Mouse (Mus musculus) heart, embryonic 16.5 days (tissue): ENCODE results near the gene Hoxb2. TPM values are rescaled to one million over a fixed set of nuclear protein-coding genes. Genes with fewer than 3 reads are reported as not detected.

Source experiments
- ATAC-seq: fragments of 200-750 bp; cut with Nextera tagmentation; replicated peaks from 2 replicates; pipeline ENCODE4 v1.8.0; 2017; ENCODE audit warnings: moderate number of reproducible peaks; ENCODE audit not compliant: insufficient read depth, low FRiP score; ENCODE audit errors: extremely low read depth
- H3K27ac ChIP-seq: fragments of 300-500 bp; sonication (generic); 2 replicates; pipeline ENCODE4 v1.5.1; 2014; ENCODE audit warnings: mild to moderate bottlenecking, low read length, control low read depth, moderate library complexity
- H3K27me3 ChIP-seq: fragments of 300-500 bp; sonication (generic); 2 replicates; pipeline ENCODE4 v1.6.1; 2014; ENCODE audit warnings: low read length, mixed read lengths; ENCODE audit not compliant: control insufficient read depth, insufficient read depth
- H3K36me3 ChIP-seq: fragments of 300-500 bp; sonication (generic); 2 replicates; pipeline ENCODE4 v1.6.1; 2014; ENCODE audit not compliant: control insufficient read depth, insufficient read depth
- H3K4me1 ChIP-seq: fragments of 300-500 bp; sonication (generic); 2 replicates; pipeline ENCODE4 v1.6.1; 2014; ENCODE audit warnings: low read length, mixed read lengths; ENCODE audit not compliant: control insufficient read depth, insufficient read depth
- H3K4me2 ChIP-seq: fragments of 300-500 bp; sonication (generic); 2 replicates; pipeline ENCODE4 v1.6.1; 2014; ENCODE audit warnings: low read depth, mild to moderate bottlenecking, control low read depth, low read length
- H3K4me3 ChIP-seq: fragments of 300-500 bp; sonication (generic); 2 replicates; pipeline ENCODE4 v1.5.1; 2014; ENCODE audit warnings: mild to moderate bottlenecking, control low read depth, low read length
- H3K9ac ChIP-seq: fragments of 300-500 bp; sonication (generic); 2 replicates; pipeline ENCODE4 v1.6.1; 2014; ENCODE audit warnings: low read length, control low read depth
- H3K9me3 ChIP-seq: fragments of 300-500 bp; sonication (generic); replicated peaks from 2 replicates; pipeline ENCODE4 v1.6.1; 2016; ENCODE audit warnings: low read length; ENCODE audit not compliant: control insufficient read depth
- WGBS: fragments of 180-500 bp; shearing (Covaris S2); extraction: QIAGEN DNeasy Blood & Tissue Kit; methylation state at CpG from one replicate; pipeline ENCODE4 v1.1.7; 2014; 5-methylcytosine and 5-hydroxymethylcytosine counted together
- polyA plus RNA-seq: library from polyadenylated mRNA; unstranded; fragments of >200 nt; fragmentation: Nextera tagmentation; extraction: Ambion mirVana; gene quantifications from 2 replicates; pipeline ENCODE4 v1.2.1, GENCODE M21; 2015

Hoxb2 gene
- polyA plus RNA-seq, 1 experiment from 2014 or later, result 2.5 TPM

DNA sequence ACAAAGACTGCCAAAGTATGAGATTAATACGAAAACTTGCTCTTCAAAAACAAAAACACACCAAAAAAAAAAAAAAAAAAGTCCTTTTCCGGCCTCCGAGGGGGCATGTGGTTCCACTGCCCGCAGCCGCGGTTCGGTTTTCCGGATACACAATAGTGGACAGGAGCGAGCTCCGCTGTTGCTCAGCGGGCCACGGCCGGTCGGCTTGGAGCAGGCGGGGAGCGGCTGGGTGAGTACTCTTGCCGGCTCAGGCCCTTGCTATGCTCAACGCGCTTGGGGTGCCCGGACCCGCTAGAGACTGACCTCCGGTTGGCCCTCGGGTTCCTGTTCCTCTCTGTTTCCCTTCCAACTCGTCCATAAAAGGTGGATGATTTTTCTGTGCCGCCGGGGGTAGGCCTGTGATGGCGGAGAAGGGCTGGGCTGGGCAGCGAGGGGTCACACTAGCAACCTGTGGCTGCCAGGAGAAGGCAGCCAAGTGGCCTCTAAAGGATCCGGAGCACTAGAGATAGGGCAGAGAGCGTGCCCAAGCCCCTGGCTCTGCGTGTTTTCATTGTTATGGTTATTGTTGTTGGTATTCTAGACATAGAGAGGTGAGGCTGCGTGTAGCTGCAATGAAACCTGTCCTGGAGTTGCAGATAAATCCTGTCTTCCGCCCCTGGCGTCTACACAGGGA is 35.5 kb upstream of the Hoxb2 start:
- Histone ChIP-seq H3K9me3 (no peaks in the 10 kb centered on the region), H3K4me2 (peak overlapping the region; percentile 17), H3K4me1 (0 out of 2 replicates have a peak, but pooled peaks cover 2% of the 10 kb centered on the region), H3K27me3 (peaks cover 92% of the 10 kb centered on the region), H3K36me3 (no peaks in the 10 kb centered on the region), H3K9ac (peak overlapping the region; percentile 42), H3K27ac (peak overlapping the region; percentile 4; the same call in 1 of the 2 replicates), H3K4me3 (peak overlapping the region; percentile 33)
- 3% methylated on average over 34 of the region's 34 CpGs for WGBS
- ATAC-seq, result no peak

DNA sequence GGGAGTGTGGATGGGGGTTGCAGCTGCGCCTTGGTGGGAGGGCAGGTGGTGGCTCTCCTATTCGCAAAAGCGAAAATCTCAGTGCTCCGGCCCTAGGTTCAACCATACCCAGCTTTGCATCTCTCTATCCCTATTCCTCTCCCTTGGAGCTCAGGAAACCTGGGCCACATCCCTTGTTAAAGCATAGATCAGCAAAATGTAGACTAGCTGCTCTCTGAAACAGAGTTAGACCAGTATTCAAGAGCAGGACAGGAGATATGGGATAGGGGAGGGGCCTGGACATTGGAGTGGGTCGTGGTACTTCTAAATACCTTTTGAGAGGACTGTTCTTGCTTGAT is 35.0 kb upstream of the Hoxb2 start:
- Histone ChIP-seq H3K4me3 (peak overlapping the region; percentile 33), H3K27me3 (peaks cover 90% of the 10 kb centered on the region), H3K4me2 (peak overlapping the region; percentile 17; the same call in 1 of the 2 replicates), H3K36me3 (no peaks in the 10 kb centered on the region), H3K9ac (no peak overlapping the region), H3K4me1 (0 out of 2 replicates have a peak, but pooled peaks cover 2% of the 10 kb centered on the region), H3K27ac (no peak overlapping the region), H3K9me3 (no peaks in the 10 kb centered on the region)
- ATAC-seq, result no peak
- 21% methylated on average over 5 of the region's 5 CpGs for WGBS

DNA sequence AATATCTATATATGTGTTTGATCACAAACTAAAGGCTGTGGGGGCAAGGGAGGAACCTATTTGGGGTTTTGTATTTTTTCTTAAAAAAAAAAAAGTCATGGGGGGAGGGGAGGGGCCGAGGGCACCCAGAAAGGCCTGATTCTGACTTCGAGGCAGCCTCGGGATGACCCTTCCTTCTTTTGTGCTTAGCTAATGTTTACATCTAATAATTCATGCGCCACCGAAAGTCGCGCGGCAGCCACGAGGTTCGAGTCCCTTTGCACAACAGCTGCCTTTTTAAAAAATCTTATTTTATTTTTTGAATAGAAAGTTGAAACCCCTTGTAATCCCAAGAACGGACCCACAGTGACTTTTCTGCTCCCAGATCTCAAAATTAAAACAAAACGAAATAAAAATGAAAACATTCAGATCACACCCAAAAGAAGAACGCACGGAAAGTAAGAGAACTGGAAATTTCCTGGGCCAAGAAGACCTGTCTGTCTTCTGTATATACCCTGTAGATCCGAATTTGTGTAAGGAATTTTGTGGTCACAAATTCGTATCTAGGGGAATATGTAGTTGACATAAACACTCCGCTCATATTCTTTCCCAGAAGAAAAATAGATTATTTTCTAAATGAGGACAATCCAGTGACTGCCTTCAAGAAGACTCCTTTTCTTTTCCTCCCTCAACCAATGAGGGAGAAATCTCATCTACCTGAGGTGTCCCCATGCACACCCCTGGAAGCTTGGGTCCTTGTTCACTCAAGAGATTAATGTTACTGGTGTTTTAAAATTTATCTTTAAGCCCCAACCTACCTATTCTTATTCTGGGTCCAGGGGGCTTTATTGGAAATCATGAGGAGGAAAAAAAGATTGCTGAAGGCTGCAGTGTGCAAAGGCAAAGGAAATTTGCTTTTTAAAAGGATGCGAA is 33.4 kb upstream of the Hoxb2 start:
- Histone ChIP-seq H3K4me3 (no peak overlapping the region), H3K27ac (no peak overlapping the region), H3K27me3 (peaks cover 93% of the 10 kb centered on the region), H3K4me2 (no peak overlapping the region), H3K4me1 (no peaks in the 10 kb centered on the region), H3K9ac (no peak overlapping the region), H3K9me3 (no peaks in the 10 kb centered on the region), H3K36me3 (no peaks in the 10 kb centered on the region)
- WGBS, result 15% methylated on average over 18 of the region's 18 CpGs
- ATAC-seq, result no peak

DNA sequence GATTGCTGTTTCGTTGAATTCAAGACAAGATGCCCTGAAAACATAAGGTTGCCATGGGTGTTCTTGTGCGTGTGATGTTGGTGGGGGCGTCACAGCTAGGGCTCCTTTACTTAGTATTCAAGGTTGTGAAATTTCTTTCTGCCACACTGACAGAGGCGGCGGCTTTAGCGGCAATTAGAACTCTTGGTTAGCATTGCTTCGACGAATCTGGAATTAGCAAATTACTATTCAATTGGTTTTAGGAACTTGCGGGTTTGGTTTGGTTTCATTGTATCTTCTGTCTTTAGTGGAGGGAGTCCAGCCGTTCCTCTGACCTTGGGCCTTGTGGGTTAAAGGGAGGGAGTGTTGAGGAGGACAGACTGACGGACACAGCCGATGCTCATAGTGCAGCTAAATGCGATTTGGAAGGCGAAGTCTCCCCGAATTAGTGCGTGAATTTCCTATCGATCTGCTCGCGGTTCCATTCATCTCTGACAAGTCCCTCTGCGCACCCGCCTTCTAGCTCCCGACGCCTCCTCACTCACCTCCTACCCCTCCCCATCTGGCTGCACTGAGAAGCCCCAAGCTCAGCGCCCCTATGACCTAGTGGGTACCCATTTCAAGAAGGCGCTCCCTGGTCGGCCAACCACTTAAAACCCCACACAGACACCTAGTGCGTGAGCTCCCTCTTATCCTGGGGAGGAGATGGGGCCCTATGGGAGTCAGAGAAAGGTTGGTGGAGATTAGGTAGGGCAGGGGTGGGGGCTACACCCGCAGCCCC is 32.5 kb upstream of the Hoxb2 start, which contains the start of gene Hoxb4:
Hoxb4 (plus strand) TSS at position 660 of the 760 bp plus-strand sequence.
- H3K36me3 ChIP-seq, result no peaks in the 10 kb centered on the region
- H3K4me2 ChIP-seq, result peak within 1 kb of the TSS; percentile 54
- peak within 1 kb of the TSS; percentile 41 for H3K27ac ChIP-seq
- H3K9ac ChIP-seq, result peak within 1 kb of the TSS; percentile 65
- H3K4me3 ChIP-seq, result peak within 1 kb of the TSS; percentile 50
- H3K27me3 ChIP-seq, result peaks cover 93% of the 10 kb centered on the region
- 0 out of 2 replicates have a peak, but pooled peaks have one; percentile 14 for ATAC-seq
- no peaks in the 10 kb centered on the region for H3K9me3 ChIP-seq
- no peaks in the 10 kb centered on the region for H3K4me1 ChIP-seq
- WGBS, result 7% methylated on average over 28 of the region's 28 CpGs

DNA sequence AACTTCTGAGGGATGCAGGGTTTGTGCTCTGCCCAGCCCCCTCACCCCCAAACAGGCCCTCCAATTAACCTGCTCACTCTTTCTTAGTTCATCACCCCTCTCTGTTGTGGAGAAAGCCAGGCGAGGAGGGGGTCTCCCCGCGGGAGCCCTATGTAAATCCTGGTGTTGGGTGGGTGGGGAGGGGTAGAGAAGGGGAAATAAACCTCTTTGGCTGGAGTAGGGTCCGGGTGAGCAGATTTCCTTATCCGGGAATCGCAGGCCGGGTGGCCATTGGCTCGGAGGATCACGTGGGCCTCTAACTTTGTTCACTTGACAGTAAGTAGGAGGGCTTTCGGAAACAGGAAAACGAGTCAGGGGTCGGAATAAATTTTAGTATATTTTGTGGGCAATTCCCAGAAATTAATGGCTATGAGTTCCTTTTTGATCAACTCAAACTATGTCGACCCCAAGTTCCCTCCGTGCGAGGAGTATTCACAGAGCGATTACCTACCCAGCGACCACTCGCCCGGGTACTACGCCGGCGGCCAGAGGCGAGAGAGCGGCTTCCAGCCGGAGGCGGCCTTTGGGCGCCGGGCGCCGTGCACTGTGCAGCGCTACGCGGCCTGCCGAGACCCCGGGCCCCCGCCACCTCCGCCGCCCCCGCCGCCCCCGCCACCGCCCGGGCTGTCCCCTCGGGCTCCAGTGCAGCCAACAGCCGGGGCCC is 31.8 kb upstream of the Hoxb2 start:
- Histone ChIP-seq H3K36me3 (no peaks in the 10 kb centered on the region), H3K27me3 (peaks cover 93% of the 10 kb centered on the region), H3K4me3 (peak overlapping the region; percentile 50), H3K4me1 (no peaks in the 10 kb centered on the region), H3K9me3 (no peaks in the 10 kb centered on the region), H3K9ac (peak overlapping the region; percentile 65), H3K4me2 (peak overlapping the region; percentile 54), H3K27ac (peak overlapping the region; percentile 41)
- peak; percentile 60; the same call in 1 of the 2 replicates for ATAC-seq
- under 1% methylated on average over 44 of the region's 45 CpGs for WGBS

DNA sequence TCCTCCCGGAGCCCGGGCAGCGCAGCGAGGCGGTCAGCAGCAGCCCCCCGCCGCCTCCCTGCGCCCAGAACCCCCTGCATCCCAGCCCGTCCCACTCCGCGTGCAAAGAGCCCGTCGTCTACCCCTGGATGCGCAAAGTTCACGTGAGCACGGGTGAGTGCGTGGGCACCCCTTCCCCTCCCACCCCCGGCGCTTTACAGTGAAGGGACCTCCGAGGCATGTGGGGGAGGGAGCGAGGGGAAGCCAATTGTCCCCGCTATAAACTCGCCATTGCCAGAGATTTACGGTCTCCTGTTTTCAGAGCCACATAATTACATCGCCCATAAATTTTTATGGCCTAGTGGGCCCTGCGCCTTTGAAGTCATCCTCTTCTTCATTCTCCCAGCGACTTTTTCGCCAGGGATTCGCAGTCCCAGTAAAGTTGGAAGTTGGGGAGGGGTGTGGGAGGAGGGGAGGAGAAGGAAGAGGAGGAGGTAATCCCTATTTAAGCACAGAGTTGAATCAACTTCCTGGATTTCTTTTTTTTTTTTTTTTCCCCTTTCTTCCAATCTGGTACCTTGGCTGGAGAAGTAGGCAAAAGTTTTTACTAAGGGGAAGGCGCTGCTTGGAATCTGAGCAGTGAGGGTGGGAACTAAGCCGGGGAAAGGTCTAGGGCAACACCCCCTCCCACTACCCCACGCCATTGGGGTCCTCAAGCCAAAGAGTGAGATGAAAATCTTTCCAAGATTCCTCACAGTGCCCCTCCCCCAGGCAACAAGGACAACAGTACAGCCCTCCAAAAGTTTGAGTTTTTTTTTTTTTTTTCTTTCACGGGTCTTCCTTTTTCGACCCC is 31.0 kb upstream of the Hoxb2 start:
- H3K27me3 ChIP-seq, result peaks cover 93% of the 10 kb centered on the region
- peak overlapping the region; percentile 50 for H3K4me3 ChIP-seq
- H3K4me1 ChIP-seq, result no peaks in the 10 kb centered on the region
- WGBS, result under 1% methylated on average over 31 of the region's 34 CpGs
- H3K27ac ChIP-seq, result peak overlapping the region; percentile 49
- no peaks in the 10 kb centered on the region for H3K36me3 ChIP-seq
- H3K4me2 ChIP-seq, result peak overlapping the region; percentile 54
- no peaks in the 10 kb centered on the region for H3K9me3 ChIP-seq
- ATAC-seq, result no peak
- peak overlapping the region; percentile 65 for H3K9ac ChIP-seq

DNA sequence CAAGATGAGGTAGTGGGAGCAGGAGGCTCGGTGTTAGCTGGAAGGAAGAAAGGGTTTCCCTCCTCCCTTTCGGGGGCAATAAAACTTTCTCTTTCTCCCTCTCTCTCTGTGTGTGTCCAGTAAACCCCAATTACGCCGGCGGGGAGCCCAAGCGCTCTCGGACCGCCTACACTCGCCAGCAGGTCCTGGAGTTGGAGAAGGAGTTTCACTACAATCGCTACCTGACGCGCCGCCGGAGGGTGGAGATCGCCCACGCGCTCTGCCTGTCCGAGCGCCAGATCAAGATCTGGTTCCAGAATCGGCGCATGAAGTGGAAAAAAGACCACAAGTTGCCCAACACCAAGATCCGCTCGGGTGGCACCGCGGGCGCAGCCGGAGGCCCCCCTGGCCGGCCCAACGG is 30.4 kb upstream of the Hoxb2 start:
- Histone ChIP-seq H3K27me3 (peaks cover 94% of the 10 kb centered on the region), H3K9ac (peak overlapping the region; percentile 27), H3K36me3 (no peaks in the 10 kb centered on the region)

More for the DNA sequence above, 30.4 kb upstream of the Hoxb2 start:
- Histone ChIP-seq H3K9me3 (no peaks in the 10 kb centered on the region), H3K27ac (peak overlapping the region; percentile 49; the same call in 1 of the 2 replicates), H3K4me1 (no peaks in the 10 kb centered on the region), H3K4me3 (peak overlapping the region; percentile 50), H3K4me2 (peak overlapping the region; percentile 54)
- no peak for ATAC-seq
- 2% methylated on average over 29 of the region's 29 CpGs for WGBS
